Mouse (Mus musculus) cerebellum, postnatal 4 days (tissue): ENCODE measurements at regions not wholly inside any gene's neighbourhood (a gene's known extent, or its start where the extent isn't known, plus 50 kb on each side); places are given as distances from the start of the nearest gene placed in this dataset.

Experiments used
- DNase-seq, 2 experiments: peaks; one replicate each; pipeline ENCODE4 v3.0.0; 2022; ENCODE audit warnings: low spot score in 2 of 2, mixed read lengths in 1 of 2

GRCm38 (mm10) chr4:67646090-67646489 lies 818.7 kb downstream of the Tlr4 start:
- DNase-seq, result no peak

DNA sequence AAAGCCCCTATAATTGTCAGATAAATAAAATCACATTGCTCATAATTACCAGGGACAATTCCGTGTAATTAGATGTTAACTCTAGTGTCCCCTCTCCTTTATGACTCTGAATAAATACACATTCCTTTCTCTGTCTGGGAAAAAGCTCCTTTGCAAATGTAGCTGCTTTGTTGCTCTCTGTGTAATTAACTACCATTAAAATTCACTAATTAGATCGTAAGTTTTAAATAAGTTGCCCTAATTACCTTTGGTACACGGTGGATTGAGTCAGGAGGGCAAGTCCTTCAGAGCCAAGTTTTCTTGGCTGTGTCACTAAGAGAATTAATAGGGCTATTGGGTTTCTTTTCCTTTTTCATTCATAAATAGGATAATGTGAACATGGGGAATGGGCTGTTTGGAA lies 834.7 kb downstream of the Tlr4 start:
- DNase-seq, result no peak

- DNase-seq, result no peak
Measured at GRCm38 (mm10) chr4:67673961-67674360, 846.6 kb downstream of the Tlr4 start.

DNA sequence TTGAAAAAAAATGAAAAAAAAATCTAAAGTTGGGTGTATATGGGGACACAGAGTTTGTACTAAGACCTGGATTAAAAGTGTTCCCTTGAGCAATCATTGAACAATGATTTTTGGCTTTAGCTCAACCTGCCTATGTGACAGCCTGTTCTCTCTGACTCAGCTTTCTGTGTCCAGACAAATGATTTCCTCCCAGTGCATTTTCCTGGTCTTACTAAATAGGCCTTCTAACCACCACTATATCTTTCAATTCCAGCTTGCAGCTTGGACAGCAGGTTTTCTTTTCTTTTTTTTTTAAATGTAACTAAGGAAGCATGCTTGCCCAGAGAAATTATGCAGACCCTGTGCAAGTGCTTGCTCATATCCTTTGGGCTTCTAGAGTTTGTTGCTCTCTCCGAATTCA lies 850.2 kb downstream of the Tlr4 start:
- no peak for DNase-seq

GRCm38 (mm10) chr4:67698438-67698837 lies 871.1 kb downstream of the Tlr4 start:
- DNase-seq, result no peak
